Mouse (Mus musculus): ENCODE measurements around the gene Gm37419.

DNA sequence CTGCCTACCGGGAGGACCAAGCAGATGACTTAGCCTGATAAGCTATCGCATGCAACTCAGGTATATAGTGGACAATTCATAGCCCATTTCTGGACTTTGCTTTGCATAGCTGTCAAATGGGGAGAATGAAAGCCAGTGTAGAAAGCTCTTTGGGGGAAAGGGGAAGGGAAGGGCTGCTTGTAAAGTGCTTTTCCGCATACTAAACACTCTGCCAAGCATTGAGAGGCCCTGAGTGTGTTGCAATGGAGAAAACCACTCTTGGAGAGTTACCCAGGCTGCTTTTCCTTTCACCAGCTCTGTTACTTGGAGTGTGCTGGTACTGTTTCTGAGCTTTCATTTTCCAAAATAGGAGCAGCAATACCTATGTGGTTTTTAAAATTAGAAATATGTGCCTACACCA lies 10.6 kb upstream of the Gm37419 start:
- TF ChIP-seq GATA1 (IDR thresholded peaks at IDR 0.05; ENCODE audit: low read length), result no peak
- no peak for TF ChIP-seq TAL1 (IDR thresholded peaks at IDR 0.05; ENCODE audit: low read length)
